Mouse (Mus musculus) stomach, embryonic 15.5 days (tissue): ENCODE measurements around the gene Oas1e. TPM values are rescaled to one million over a fixed set of nuclear protein-coding genes. Genes with fewer than 3 reads are reported as not detected.
"Not testable (repeated sequence)": the region's sequence is repeated elsewhere in the genome, so short reads cannot be mapped to it uniquely, and the experiment has no call there.

ENCODE experiments used
- ATAC-seq: fragments of 200-750 bp; cut with Nextera tagmentation; 2 replicates; pipeline ENCODE4 v1.8.0; 2017; ENCODE audit warnings: low read depth, moderate number of reproducible peaks, moderate TSS enrichment; ENCODE audit not compliant: insufficient read depth, low FRiP score
- H3K27ac ChIP-seq: fragments of 300-500 bp; sonication (generic); 2 replicates; pipeline ENCODE4 v1.5.1; 2015; ENCODE audit warnings: mild to moderate bottlenecking, inconsistent platforms
- H3K27me3 ChIP-seq: fragments of 300-500 bp; sonication (generic); replicated peaks from 2 replicates; pipeline ENCODE4 v1.6.1; 2015; ENCODE audit warnings: inconsistent platforms
- H3K36me3 ChIP-seq: fragments of 300-500 bp; sonication (generic); 2 replicates; pipeline ENCODE4 v1.6.1; 2015; ENCODE audit warnings: inconsistent platforms
- H3K4me1 ChIP-seq: fragments of 300-500 bp; sonication (generic); 2 replicates; pipeline ENCODE4 v1.6.1; 2015; ENCODE audit warnings: inconsistent platforms
- H3K4me2 ChIP-seq: fragments of 300-500 bp; sonication (generic); 2 replicates; pipeline ENCODE4 v1.6.1; 2015; ENCODE audit warnings: mild to moderate bottlenecking, inconsistent platforms
- H3K4me3 ChIP-seq: fragments of 300-500 bp; sonication (generic); replicated peaks from 2 replicates; pipeline ENCODE4 v1.5.1; 2015; ENCODE audit warnings: inconsistent platforms
- H3K9ac ChIP-seq: fragments of 300-500 bp; sonication (generic); 2 replicates; pipeline ENCODE4 v1.6.1; 2015; ENCODE audit warnings: inconsistent platforms
- H3K9me3 ChIP-seq: fragments of 300-500 bp; sonication (generic); 2 replicates; pipeline ENCODE4 v1.6.1; 2016; ENCODE audit warnings: inconsistent platforms
- WGBS: fragments of 180-500 bp; shearing (Covaris S2); methylation state at CpG from one replicate; pipeline ENCODE4 v1.1.7; 2015; 5-methylcytosine and 5-hydroxymethylcytosine counted together
- polyA plus RNA-seq: library from polyadenylated mRNA; unstranded; fragments of >200 nt; fragmentation: Nextera tagmentation; extraction: Ambion mirVana; gene quantifications from 2 replicates; pipeline ENCODE4 v1.2.1, GENCODE M21; 2015

Oas1e gene
- polyA plus RNA-seq, 1 experiment from 2014 or later, result not detected

DNA sequence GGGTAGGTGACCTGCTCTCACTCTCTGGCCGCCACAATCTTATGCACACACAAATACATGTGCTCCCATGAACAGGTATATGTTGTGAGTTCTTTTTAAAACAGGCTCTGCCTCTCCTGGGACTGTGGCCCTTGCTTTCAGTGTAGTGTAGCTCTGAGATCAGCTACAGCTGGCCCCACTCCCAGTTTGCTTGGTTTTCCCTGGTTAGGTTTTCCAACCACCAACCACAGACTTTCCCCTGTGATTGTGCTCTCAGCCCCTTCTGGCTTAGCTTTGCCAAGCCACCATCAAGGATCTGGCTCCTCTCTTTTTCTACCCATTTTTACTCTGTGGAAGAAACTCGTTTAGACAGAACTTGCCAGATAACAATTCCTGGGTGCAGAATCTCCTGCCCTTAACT lies 8.3 kb upstream of the Oas1e start:
- no peaks in the 10 kb centered on the region for H3K9me3 ChIP-seq
- no peaks in the 10 kb centered on the region for H3K27me3 ChIP-seq
- H3K9ac ChIP-seq, result no peak overlapping the region
- no peak overlapping the region for H3K4me3 ChIP-seq
- no peak overlapping the region for H3K27ac ChIP-seq
- no peaks in the 10 kb centered on the region for H3K4me1 ChIP-seq
- 68% methylated on average over 2 of the region's 2 CpGs for WGBS
- no peak overlapping the region for H3K4me2 ChIP-seq
- no peaks in the 10 kb centered on the region for H3K36me3 ChIP-seq
- ATAC-seq, result no peak

DNA sequence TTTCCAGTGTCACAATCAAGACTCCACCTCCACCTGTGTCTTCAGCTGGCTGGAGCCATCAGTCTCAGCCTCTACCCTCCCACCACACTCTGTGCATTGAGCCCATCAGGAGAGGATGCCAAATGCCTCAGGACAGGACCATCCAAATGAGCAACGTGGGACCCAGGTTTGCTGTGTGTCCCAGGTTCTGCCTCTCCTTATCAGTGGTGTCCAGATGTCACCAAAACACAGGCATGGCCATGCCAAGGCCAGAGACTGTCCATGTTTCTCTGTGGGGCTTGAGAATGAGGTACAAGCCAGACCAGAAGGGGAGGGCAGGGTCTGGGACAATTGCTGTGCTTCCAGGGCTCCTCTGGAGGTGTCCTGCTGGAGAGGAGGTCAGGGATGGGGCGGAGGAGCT lies 3.6 kb upstream of the Oas1e start:
- H3K4me3 ChIP-seq, H3K36me3 ChIP-seq: not testable (repeated sequence)
- 70% methylated on average over 2 of the region's 2 CpGs for WGBS

DNA sequence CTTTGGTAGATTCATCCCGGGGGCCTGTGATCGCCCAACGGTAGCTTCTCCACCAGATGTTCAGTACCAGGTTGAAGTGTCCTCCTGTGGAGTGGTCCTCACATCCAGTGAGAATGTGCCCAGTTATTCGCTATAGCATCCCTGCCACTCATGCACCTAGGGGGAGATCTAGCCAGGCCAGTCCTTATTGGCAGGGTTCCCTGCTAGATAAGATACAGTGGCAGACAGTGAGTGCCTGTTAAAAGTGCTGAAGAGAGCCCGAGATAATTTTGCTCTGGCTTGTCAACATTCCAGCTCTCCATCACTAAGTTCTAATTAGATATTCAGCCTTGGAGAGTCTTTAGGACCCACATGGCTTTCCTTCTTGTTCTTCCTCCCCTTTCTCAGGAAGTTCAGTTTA lies 2.8 kb upstream of the Oas1e start:
- H3K27me3 ChIP-seq, H3K4me2 ChIP-seq, H3K9me3 ChIP-seq, ATAC-seq, H3K9ac ChIP-seq, H3K27ac ChIP-seq, H3K36me3 ChIP-seq, H3K4me3 ChIP-seq, H3K4me1 ChIP-seq: not testable (repeated sequence)
- WGBS, result 77% methylated on average over 5 of the region's 5 CpGs

More for the DNA sequence above, 3.6 kb upstream of the Oas1e start:
- not testable (repeated sequence) for H3K4me1 ChIP-seq, H3K27me3 ChIP-seq, H3K9me3 ChIP-seq, H3K9ac ChIP-seq, H3K27ac ChIP-seq, H3K4me2 ChIP-seq, ATAC-seq

DNA sequence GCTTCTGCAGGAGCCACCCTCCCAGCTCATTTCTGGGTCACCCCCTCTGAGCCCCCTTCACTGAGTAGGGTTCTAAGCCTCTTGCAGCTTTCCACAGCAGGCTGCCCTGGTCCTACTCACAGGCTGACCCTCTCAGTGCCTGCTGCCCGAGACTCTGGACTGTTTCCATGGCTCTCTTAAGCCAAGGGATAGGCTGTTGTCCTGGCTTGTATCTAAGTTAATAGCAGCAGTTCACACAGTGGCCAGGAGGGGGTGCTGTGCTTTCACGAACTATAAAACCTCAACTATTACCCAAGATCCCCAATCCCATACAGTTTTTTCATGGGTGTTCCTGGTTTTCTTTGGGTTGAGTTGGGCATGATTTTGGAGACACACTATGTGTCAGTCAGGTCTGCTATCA lies 2.3 kb downstream of the Oas1e start:
- H3K9me3 ChIP-seq, result no peaks in the 10 kb centered on the region
- H3K4me2 ChIP-seq, result no peak overlapping the region
- H3K4me3 ChIP-seq, result no peak overlapping the region
- no peak for ATAC-seq
- H3K36me3 ChIP-seq, result no peaks in the 10 kb centered on the region
- WGBS, result 19% methylated on average over 2 of the region's 2 CpGs
- no peaks in the 10 kb centered on the region for H3K27me3 ChIP-seq
- no peak overlapping the region for H3K27ac ChIP-seq
- H3K9ac ChIP-seq, result no peak overlapping the region
- H3K4me1 ChIP-seq, result no peaks in the 10 kb centered on the region

DNA sequence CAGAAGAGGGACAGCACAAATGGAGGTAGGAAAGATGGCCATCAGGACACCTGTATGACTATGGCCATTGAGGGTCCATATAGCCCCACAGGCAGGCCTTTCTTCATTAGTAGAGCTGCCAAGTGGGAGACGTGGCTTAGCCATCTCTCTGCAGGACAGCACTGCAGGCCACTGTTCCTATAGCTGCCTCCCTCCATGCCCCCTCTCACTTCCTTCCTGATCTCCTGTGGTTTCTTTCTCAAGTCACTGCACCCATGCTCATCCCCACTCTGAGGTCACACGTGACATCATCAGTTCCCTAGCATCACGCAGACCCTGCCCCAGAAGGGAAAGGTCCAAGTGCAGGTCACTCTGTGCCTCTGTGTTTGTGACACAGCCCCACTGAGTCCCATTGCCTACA lies 8.3 kb downstream of the Oas1e start:
- Histone ChIP-seq H3K4me1 (no peaks in the 10 kb centered on the region), H3K36me3 (no peaks in the 10 kb centered on the region), H3K27ac (no peak overlapping the region), H3K4me2 (no peak overlapping the region), H3K4me3 (no peak overlapping the region), H3K27me3 (no peaks in the 10 kb centered on the region), H3K9me3 (no peaks in the 10 kb centered on the region), H3K9ac (no peak overlapping the region)
- ATAC-seq, result no peak
- 63% methylated on average over 3 of the region's 3 CpGs for WGBS

DNA sequence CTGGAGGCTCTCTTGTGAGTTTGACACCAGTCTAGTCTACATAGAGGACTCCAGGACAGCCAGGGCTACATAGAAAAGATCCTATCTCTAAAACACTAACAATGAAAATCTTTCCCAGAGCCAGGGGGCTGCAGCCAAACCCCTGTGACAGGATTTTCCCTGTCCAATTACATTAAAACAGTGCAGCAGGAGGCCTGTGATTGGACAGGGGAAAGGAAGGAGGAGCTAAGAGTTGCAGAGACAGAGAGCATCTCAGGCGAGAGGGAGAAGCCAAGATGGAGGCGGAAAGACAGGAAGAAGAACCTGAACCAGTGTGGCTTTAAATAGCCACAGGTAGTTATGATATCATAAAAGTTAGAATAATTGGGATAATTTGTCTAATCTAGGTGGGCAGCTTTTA lies 12.9 kb downstream of the Oas1e start:
- ATAC-seq, result no peak
- Histone ChIP-seq H3K4me2 (no peak overlapping the region), H3K9me3 (no peaks in the 10 kb centered on the region), H3K27ac (no peak overlapping the region), H3K4me3 (no peak overlapping the region), H3K9ac (no peak overlapping the region), H3K36me3 (no peaks in the 10 kb centered on the region), H3K4me1 (no peaks in the 10 kb centered on the region), H3K27me3 (no peaks in the 10 kb centered on the region)
- WGBS, result 63% methylated on average over 2 of the region's 2 CpGs

DNA sequence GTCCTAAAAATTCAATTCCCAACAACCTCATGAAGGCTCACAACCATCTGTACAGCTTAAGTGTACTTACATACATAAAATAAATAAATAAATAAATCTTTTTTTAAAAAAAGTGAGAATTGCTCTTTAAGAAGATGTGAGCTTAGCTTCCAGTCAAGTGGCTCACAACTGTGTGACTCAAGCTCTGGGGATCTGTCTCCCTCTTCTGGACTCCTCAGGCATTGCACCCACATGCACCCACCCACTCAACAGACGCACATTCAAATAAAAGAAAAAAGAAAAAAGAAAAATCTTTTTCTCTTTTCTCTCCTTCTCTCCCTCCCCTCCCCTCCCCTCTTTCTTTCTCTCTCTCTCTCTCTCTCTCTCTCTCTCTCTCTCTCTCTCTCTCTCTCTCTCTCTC lies 13.7 kb downstream of the Oas1e start:
- no peak overlapping the region for H3K4me2 ChIP-seq
- 100% methylated on average over 1 of the region's 1 CpGs for WGBS
- no peaks in the 10 kb centered on the region for H3K36me3 ChIP-seq
- no peak overlapping the region for H3K4me3 ChIP-seq
- H3K27me3 ChIP-seq, result no peaks in the 10 kb centered on the region
- no peaks in the 10 kb centered on the region for H3K4me1 ChIP-seq
- no peak overlapping the region for H3K27ac ChIP-seq
- H3K9me3 ChIP-seq, result no peaks in the 10 kb centered on the region
- ATAC-seq, result no peak
- H3K9ac ChIP-seq, result no peak overlapping the region

DNA sequence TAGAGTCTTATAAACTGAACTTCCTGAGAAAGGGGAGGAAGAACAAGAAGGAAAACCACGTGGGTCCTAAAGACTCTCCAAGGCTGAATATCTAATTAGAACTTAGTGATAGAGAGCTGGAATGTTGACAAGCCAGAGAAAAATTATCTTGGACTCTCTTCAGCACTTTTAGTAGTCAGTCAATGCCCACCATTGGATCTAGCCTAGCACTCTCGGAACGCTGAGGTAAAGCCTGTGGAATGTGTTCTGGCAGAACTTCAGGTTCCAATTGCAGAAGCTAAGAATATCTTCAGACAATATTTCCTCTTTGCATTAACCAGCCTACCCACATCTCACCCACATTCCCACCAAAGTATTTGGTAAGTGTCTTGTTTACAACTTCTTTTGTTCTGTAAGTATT lies 15.4 kb downstream of the Oas1e start:
- Histone ChIP-seq H3K27ac (no peak overlapping the region), H3K27me3 (no peaks in the 10 kb centered on the region), H3K36me3 (no peaks in the 10 kb centered on the region), H3K4me1 (no peaks in the 10 kb centered on the region), H3K4me2 (no peak overlapping the region), H3K4me3 (no peak overlapping the region), H3K9me3 (no peaks in the 10 kb centered on the region), H3K9ac (no peak overlapping the region)
- WGBS, result 21% methylated on average over 3 of the region's 3 CpGs
- no peak for ATAC-seq

DNA sequence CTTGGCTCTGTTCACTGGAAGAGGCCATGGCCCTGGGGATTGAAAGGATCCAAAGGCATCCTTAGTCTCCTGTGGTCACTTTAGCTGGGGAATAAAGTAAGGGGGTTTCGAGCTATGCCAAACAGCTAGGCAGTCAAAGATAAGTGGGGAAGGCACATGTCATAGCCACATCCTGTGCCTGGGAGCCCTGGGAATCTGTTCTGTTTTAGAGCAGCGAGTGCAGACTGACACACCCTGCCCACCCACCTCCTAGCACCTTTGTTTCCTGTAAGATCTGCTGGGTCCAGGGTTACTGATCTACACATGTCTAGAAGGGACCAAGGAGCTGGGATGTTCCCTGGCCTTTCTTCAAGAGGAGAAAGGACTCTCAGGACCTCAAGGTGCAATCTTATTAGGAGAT lies 16.4 kb downstream of the Oas1e start:
- H3K4me2 ChIP-seq, result no peak overlapping the region
- 72% methylated on average over 2 of the region's 2 CpGs for WGBS
- no peaks in the 10 kb centered on the region for H3K27me3 ChIP-seq
- H3K4me3 ChIP-seq, result no peak overlapping the region
- H3K9me3 ChIP-seq, result no peaks in the 10 kb centered on the region
- no peaks in the 10 kb centered on the region for H3K36me3 ChIP-seq
- H3K4me1 ChIP-seq, result no peaks in the 10 kb centered on the region
- H3K27ac ChIP-seq, result no peak overlapping the region
- no peak overlapping the region for H3K9ac ChIP-seq
- no peak for ATAC-seq

DNA sequence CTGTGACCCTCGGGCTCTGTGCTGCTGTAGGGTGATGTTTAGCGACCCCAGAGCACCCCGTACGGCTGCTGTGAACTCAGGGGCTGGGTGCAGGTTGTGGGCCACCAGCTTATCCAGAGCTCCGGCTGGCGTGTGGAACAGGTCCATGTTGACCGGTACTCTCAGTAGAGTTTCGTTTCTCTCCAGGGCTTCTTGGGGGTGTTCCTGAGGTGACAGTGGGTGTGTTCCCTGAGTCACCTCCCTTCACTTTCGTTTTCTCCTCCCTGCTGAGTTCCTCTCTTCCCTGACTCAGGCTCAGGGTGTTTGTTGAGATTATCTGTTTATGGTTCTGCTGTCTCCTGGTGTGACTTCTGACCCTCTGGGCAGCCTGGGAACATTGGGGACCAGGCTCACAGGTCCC lies 17.9 kb downstream of the Oas1e start, which contains the start of gene Oas3:
Gene Oas3, minus strand, starts transcription at position 184 of the 400 bp plus-strand sequence.
- Histone ChIP-seq H3K4me2 (no peak within 1 kb of the TSS), H3K4me3 (no peak within 1 kb of the TSS), H3K27me3 (no peaks in the 10 kb centered on the region), H3K9me3 (no peaks in the 10 kb centered on the region), H3K4me1 (no peaks in the 10 kb centered on the region), H3K27ac (no peak within 1 kb of the TSS), H3K36me3 (no peaks in the 10 kb centered on the region), H3K9ac (no peak within 1 kb of the TSS)
- WGBS, result 64% methylated on average over 9 of the region's 9 CpGs
- no peak for ATAC-seq

DNA sequence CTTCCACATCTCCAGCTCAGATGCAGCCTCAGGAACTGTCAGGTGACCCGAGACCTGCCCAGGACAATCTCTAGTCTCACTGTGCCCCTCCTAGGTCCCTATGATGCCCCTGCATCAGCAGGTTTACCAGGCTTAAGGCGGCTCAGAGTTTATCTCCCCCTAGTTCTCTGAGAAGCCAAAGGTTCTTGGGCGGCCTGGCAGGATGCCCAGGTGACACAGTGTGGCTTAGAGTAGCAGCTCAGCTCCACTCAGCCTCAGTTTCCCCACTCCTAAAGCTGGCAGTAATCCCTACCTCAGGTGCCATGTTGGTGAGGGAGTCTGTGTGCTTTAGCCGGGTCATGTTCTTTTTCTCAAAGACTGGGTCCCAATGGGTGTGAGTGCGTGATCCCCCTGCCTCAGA lies 18.5 kb downstream of the Oas1e start:
- Histone ChIP-seq H3K9me3 (no peaks in the 10 kb centered on the region), H3K4me1 (no peaks in the 10 kb centered on the region), H3K27me3 (no peaks in the 10 kb centered on the region), H3K36me3 (no peaks in the 10 kb centered on the region), H3K4me2 (no peak overlapping the region), H3K27ac (no peak overlapping the region), H3K9ac (no peak overlapping the region), H3K4me3 (no peak overlapping the region)
- ATAC-seq, result no peak
- WGBS, result 70% methylated on average over 5 of the region's 5 CpGs

DNA sequence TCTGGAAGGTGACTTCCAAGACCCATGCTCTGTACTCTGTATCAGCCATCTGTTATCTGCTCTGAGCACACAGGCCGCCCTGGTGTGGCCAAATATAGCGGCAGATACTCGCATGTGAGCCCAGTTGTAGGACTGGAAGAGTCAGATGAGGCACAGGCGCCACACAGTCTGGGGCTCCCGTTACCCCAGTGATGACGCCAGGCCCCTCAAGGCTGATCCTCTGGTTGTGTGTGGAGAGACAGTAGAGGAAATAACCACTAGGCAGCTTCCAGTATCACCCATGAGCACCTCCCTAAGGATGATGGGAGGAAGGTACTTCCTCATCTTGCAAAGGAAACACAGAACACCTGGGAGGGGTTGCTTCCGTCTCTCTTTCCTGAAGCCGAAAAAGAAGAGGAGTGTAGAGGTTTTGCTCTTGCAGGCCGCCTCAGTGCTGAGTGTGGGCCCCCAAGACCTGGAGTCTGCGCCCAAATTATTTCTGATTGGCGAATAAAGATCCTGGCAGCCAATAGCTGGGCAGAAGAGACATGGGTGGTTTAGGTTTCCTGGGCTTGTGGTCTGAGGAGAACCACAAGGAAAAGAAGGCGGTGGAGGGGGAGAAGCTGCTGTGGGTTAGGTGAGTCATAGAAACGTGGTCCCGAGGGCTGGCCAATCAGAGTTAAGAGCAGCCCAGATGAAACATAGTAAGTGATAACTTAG lies 19.9 kb downstream of the Oas1e start:
- WGBS, result 66% methylated on average over 14 of the region's 14 CpGs
- Histone ChIP-seq H3K4me2 (0 out of 2 replicates have a peak overlapping the region, but pooled peaks have one; percentile 8), H3K4me1 (no peaks in the 10 kb centered on the region), H3K9ac (no peak overlapping the region), H3K9me3 (no peaks in the 10 kb centered on the region), H3K27me3 (no peaks in the 10 kb centered on the region), H3K4me3 (no peak overlapping the region), H3K36me3 (no peaks in the 10 kb centered on the region), H3K27ac (no peak overlapping the region)
- peak; percentile 41; the same call in 1 of the 2 replicates for ATAC-seq

DNA sequence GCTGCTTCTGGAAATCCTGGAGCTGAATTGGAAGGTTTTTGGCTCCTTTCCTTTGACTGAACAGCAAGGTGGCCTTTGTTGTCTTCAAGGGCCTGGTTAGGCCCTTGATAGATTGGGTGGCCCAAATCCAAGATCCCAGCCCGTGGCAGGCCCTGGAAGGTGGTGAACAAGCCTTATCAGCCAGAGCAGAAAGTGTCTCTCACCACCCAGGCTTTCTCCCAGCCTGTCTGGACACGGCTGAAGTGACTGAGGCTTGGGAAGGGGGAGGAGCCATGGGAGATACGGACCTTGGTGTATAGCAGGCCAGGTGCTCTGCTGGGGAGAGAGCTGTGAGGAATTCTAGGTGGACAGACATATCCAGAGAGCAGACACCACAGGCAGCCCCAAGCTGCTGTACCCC lies 25.9 kb downstream of the Oas1e start:
- Histone ChIP-seq H3K9me3 (no peaks in the 10 kb centered on the region), H3K27me3 (no peaks in the 10 kb centered on the region), H3K9ac (no peak overlapping the region), H3K4me3 (no peak overlapping the region), H3K36me3 (no peaks in the 10 kb centered on the region), H3K4me2 (no peak overlapping the region), H3K27ac (no peak overlapping the region), H3K4me1 (no peaks in the 10 kb centered on the region)
- ATAC-seq, result no peak
- 65% methylated on average over 3 of the region's 3 CpGs for WGBS
